Mouse (Mus musculus) kidney, adult 11 months (tissue): Measurements from ENCODE around the gene Clrn1.

ENCODE experiments used
- DNase-seq: peaks from one replicate; pipeline ENCODE4 v3.0.0; 2022

The Clrn1 gene

DNA sequence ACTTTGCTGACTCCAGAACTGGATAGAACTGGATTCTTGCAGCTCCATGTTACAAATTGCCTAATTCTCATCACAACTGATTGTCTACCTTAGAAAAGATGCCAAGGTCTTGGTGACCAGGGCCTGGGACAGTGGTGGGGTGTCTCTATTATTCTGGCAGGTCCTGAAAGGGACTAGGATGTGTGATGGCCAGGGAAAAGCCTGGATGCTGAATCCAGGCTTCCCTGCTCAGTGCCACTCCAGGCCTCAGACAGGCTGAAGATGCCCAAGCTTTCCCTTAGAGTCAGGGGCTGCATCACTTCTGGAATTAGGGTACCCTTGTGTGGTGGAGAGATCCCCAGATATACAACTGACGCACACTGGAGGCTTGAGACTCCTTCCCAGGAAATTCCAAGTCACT, 55.2 kb downstream of the Clrn1 start:
- DNase-seq: no peak

DNA sequence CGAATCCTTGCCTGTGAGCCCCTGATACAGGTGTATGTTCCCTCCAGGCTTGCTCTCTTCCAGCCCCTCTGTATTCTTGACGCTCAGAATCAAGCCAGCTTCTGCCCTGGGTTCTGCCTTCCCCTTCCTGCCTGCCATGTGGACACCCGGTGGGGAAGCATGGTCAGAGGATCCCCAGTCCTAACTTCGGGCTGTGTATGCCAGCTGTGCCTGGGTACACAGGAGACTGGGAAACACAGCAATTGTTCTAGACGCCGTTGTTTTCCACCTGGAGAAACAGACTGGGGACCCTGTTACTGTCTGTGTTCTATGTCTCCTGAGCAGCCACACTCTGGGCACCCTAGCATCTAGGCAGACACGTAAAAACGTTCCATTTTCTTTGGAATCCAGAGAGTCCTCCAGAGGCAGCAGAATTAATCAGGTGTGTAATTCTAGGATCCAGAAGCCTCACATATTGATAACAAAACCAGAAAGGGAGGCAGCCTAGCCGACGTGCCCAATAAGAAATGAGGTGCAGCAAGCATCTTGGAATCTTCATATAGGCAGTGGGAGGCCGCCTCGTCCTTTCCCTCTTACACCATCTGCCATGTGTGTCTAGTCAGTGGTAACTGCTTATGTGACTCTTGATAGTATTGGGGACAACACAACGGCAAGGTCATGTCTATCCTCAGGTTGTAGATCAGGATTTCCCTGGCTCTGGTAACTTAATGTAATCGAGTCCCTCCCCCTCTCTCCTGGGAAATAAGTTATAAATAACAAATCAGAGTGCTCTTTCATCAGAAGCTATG, 56.6 kb downstream of the Clrn1 start:
- no peak for DNase-seq

DNA sequence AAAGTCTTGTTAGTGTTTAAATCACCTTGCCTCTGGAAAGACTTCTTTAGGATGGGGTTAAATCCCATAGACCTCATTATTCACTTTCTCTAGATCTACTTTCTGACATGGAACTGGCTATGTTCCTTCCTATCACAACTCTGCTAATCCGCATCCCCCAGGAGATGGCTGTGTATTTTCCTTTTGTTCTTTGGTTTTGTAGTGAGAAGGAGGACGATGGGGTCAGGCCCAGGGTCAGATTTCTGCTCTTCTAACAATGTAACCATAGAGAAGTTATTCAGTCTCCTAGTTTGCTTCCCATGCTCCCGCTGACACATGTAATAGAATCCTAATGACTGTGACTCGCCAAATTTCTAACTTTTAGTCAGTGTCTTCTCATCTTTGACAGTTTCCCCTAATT, 58.9 kb downstream of the Clrn1 start:
- DNase-seq: no peak

DNA sequence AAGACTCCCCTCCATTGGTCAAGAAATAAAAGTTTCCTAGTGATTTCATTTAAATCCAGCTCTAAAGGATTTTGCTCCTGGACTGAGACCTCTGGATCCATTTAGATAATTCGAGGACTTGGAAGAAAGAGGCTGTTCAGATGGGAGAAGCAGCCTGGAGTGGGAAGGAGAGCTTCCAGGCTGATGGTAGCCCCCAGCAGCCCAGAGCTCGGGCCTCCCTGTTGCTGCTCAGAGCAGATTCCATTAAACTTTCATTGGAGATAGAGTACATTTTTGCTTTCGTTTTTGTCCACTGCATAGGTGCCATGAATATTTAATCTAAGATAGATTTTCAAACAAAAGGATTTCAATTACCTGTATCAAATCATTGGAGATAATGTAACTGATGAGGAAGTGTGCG, 62.9 kb downstream of the Clrn1 start, which contains the start of gene Mindy4b-ps:
TSS of gene Mindy4b-ps (minus strand) at position 101 of the 400 bp plus-strand sequence.
- DNase-seq: no peak

DNA sequence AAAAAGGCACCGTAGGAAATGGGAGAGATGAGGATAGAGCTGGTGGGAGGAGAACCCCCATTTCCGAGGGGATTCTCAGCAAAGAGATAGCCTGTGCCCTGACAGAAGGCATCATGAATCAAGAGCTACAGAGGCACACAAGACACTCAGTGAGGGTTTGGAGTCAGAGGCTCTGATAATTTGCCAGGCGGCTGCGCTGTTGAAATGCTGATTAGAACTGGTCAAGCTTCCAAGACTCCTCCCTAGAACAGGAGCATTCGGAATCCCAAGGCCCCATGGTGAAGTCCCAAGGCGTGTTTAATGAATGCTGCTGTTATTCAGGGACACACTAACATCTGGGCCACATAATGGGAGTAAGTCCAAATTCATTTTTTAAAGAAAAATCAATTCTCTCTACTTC, 67.8 kb downstream of the Clrn1 start:
- no peak for DNase-seq

DNA sequence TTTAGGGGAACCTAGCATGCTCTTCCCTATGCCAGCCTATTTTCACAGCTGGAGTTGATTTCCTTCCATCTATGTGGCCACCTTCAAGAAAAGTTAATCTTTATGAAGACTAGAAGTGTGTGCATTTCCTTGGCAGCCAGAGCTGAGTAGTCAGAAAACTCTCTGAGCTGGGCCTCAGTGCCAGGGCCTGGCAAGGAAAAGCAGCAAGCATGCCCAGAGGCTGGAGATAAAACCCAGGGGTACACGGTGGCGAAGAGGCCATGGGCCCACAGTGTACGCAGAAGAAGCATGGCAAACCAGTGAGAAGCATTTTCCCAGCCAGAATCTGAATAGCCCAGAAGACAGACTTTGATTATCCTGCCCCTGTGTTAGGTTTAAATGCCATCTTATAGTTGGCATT, 70.9 kb downstream of the Clrn1 start:
- DNase-seq: no peak

DNA sequence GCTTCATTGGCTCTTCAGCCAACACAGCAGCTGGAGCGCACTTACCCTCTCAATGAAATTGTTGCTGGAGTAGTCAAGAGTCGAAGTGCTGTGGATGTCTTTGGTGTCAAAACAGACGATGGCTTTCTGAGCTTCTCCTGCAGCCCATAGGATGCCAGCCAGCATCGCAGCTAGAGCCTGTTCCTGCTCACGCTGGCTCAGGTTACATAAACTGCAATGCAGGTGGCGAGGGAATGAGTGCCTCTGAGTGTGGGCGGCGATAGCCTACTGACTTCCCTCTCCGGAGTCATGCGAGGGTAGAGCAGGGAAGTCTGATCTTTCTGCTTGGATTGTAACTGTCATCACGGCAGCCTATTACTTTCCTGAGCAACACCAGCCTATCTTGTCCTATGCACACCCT, 74.8 kb downstream of the Clrn1 start:
- DNase-seq: no peak

DNA sequence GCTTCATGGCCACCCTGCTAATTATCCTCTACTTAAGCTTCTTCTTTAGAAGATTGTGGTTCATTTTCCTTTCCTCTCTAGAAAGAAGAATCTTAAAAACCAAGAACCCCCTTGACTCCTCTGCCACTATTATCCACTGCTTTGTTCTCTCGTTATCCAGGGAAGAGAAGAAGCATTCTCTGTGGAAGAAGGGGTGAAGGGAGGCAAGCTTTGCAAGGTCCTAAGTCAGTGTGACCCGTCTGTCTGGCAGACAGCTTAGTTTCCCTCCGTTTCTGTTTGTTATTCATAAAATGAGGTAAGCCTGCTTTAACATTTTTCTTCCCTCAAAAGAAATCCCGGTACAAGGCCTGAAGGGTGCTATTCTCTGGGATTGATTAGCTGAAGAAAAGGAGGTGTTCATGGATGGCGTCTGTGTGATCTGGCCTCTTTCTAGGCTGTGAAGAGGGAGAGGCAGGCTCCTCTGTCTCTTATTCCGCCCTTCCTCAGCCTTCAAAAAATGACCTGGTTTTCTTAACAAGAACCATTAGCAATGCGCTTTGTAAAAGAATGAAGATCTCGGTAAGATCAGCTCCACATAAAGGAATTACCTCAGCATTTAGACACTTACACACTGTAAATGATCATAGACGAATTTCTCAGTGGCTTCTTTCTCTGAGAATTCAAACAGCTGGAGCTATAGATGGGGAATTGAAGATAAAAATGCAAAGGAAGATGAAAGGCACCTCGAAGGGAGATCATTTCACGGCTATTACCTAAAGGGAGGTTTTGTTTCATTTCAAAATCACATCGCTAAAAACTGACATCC, 75.8 kb downstream of the Clrn1 start:
- no peak for DNase-seq

DNA sequence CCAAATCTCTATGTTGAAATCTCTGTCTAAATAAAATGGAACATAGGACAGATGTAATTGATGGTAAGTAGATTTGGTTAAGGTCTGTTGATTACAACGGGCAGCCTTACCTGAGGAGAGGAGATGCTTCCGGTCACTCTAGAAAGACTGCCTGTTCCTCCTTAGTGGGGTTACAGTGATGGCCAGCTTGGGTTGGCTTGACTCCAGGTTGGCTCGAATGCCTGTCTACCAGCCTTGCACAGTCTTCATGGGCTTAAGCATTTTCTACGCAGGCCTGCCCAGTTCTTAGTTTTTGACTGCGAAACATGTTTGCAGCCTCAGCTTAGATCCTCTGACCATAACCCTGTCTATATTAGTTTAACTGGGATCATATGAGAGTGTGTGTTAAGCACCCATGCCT, 76.5 kb downstream of the Clrn1 start:
- DNase-seq: no peak

DNA sequence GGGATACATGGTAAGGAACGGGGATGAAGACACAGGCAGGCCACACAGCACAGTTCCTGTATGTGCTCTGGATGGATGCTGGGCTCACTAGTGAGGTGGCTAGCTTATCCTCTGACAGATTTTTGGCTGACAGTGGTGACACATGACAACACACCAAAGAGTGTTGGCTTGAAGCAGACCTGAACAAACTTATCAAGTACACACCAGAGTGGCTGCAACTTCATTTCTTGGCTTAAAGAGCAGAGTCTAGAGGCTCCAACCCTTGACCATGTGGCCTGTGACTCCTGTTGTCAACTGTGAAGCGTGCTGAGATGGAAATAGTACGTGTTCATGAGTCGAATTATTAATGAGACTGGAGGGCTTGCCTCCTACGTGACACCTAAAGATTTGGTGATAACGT, 80.4 kb downstream of the Clrn1 start:
- no peak for DNase-seq

DNA sequence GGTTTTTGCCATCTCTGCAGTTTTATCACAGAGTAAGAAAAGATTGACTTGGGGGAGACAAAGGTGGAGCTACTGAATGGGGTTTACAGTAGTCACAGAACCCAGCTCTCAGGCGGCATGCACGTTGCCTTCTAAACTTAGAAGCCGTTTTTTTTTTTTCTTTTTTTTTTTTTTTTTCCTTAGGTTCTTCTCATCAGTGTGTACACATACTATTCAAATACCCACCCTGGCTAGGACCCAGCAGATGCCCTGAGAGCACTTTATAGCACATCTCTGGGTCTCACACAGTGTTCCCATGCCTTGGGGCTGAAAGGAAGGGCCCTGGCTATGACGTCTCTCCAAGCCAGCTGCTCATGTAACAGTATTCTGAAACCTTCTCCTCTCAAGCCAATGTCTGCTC, 86.5 kb downstream of the Clrn1 start:
- DNase-seq: no peak

DNA sequence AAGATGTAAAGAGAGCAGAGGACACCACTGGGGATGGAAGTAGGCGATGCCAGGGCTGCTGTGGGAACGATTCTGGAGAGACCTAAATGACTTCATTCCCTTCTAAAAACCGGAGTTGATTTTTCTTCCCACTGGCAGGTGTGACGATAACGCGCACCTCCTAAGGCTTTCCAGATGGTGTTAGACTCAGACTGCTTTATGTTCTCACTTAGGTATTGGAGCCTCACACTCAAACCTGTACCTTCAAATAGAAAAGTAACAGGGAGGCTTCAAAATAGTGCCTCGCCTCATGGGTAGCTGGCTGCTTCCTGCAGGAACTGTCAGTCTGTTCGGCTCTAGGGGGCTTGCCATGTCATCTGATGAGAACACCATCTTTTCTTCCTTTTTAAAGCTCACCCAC, 86.9 kb downstream of the Clrn1 start:
- no peak for DNase-seq
